In genomic region chrX:164123942-164124341, GRCm38 (mm10) we compare ENCODE assay signal across 41 mouse cellular contexts. TPM values are rescaled to one million over a fixed set of nuclear protein-coding genes. Genes with fewer than 3 reads are reported as not detected.
"Had no signal": no experiment of that assay in that cellular context is flagged by ENCODE, and none has a peak within 500 bp of the region (broad histone marks: within the 10 kb centered on the region; RNA-seq: fewer than 3 reads in every experiment).

No protein-coding gene starts in this region.

- H3K9ac ChIP-seq: heart, embryonic 13.5 days; heart, embryonic 15.5 days; hindbrain, embryonic 12.5 days; hindbrain, embryonic 13.5 days; hindbrain, embryonic 14.5 days; hindbrain, embryonic 15.5 days; kidney, embryonic 15.5 days had no signal

- H3K36me3 ChIP-seq: heart, embryonic 10.5 days; heart, embryonic 13.5 days; heart, embryonic 15.5 days; hindbrain, embryonic 10.5 days; hindbrain, embryonic 12.5 days; hindbrain, embryonic 13.5 days; hindbrain, embryonic 15.5 days; kidney, embryonic 15.5 days had no signal

- H3K27me3 ChIP-seq: heart, embryonic 13.5 days; heart, embryonic 15.5 days; hindbrain, embryonic 15.5 days had no signal

- H3K27ac ChIP-seq: heart, adult 2 months; heart, embryonic 10.5 days; heart, embryonic 13.5 days; heart, embryonic 15.5 days; hindbrain, embryonic 10.5 days; hindbrain, embryonic 12.5 days; hindbrain, embryonic 13.5 days; hindbrain, embryonic 14.5 days; hindbrain, embryonic 15.5 days; hindbrain, postnatal 0 days; kidney, embryonic 15.5 days; kidney, postnatal 0 days; left cerebral cortex, adult 2 months had no signal

- ATAC-seq: hindbrain, embryonic 16.5 days; hindbrain, postnatal 0 days; inflammation-experienced regulatory T-cells, adult 6 months had no signal

- H3K9me3 ChIP-seq: heart, embryonic 10.5 days; heart, embryonic 13.5 days; heart, embryonic 15.5 days; hindbrain, embryonic 10.5 days; hindbrain, embryonic 12.5 days; hindbrain, embryonic 13.5 days; hindbrain, embryonic 15.5 days; kidney, embryonic 15.5 days had no signal

- H3K4me2 ChIP-seq: heart, embryonic 11.5 days; heart, embryonic 13.5 days; heart, embryonic 15.5 days; hindbrain, embryonic 12.5 days; hindbrain, embryonic 13.5 days; hindbrain, embryonic 14.5 days; hindbrain, embryonic 15.5 days; kidney, embryonic 15.5 days had no signal

- DNase-seq: heart, adult 2 months; heart, postnatal 10 days; heart, postnatal 14 days; heart, postnatal 36 days; heart, postnatal 4 days; kidney, adult 11 months; kidney, adult 18-20 months; kidney, adult 2 months; kidney, adult 8-10 months; kidney, adult 9 months; kidney, postnatal 10 days; kidney, postnatal 14 days; kidney, postnatal 25 days; kidney, postnatal 36 days; kidney, postnatal 4 days; layer of hippocampus, adult 9-11 months; layer of hippocampus, postnatal 36 days had no signal

- H3K4me1 ChIP-seq: heart, embryonic 10.5 days; heart, embryonic 15.5 days; hindbrain, embryonic 10.5 days; hindbrain, embryonic 12.5 days; hindbrain, embryonic 13.5 days; hindbrain, embryonic 15.5 days; kidney, embryonic 15.5 days had no signal

- H3K4me3 ChIP-seq: heart, adult 2 months; heart, embryonic 10.5 days; heart, embryonic 13.5 days; heart, embryonic 15.5 days; hindbrain, embryonic 10.5 days; hindbrain, embryonic 12.5 days; hindbrain, embryonic 13.5 days; hindbrain, embryonic 15.5 days; kidney, embryonic 15.5 days; left cerebral cortex, adult 2 months had no signal

RNA-seq across cellular contexts. Expression of gene Ace2, which starts 15.2 kb away (rescaled TPM):
- total RNA-seq: hematopoietic stem cell, adult 5-6 weeks had no signal
- polyA plus RNA-seq: heart, embryonic 11.5 days; heart, embryonic 14.5 days; inflammation-experienced regulatory T-cells, adult 6 months had no signal

RNA-seq across cellular contexts. Expression of gene Cltrn, which starts 35.3 kb away (rescaled TPM):
- total RNA-seq: heart, adult 2 months; heart, adult 8-10 months; heart, postnatal 10 days; heart, postnatal 14 days; heart, postnatal 25 days; heart, postnatal 36 days; heart, postnatal 4 days; hematopoietic stem cell, adult 5-6 weeks; hindbrain, postnatal 0 days; layer of hippocampus, postnatal 10 days; layer of hippocampus, postnatal 14 days; layer of hippocampus, postnatal 25 days; layer of hippocampus, postnatal 36 days; left cerebral cortex, adult 2 months had no signal
- polyA plus RNA-seq: heart, adult 2 months; heart, embryonic 14.5 days; heart, embryonic 15.5 days; heart, postnatal 0 days; hindbrain, postnatal 0 days; inflammation-experienced regulatory T-cells, adult 6 months; large intestine, adult 2 months had no signal
